Mouse (Mus musculus) hindbrain, embryonic 13.5 days (tissue): Measurements from ENCODE around the gene Mtln. TPM values are rescaled to one million over a fixed set of nuclear protein-coding genes. Genes with fewer than 3 reads are reported as not detected.

Experiments used
- ATAC-seq: fragments of 200-750 bp; cut with Nextera tagmentation; 2 replicates; pipeline ENCODE4 v1.8.0; 2017; ENCODE audit warnings: moderate TSS enrichment; ENCODE audit not compliant: low FRiP score
- H3K27ac ChIP-seq: fragments of 300-500 bp; sonication (generic); 2 replicates; pipeline ENCODE4 v1.5.1; 2015; ENCODE audit warnings: inconsistent platforms, mild to moderate bottlenecking, moderate library complexity
- H3K27me3 ChIP-seq: fragments of 300-500 bp; sonication (generic); 2 replicates; pipeline ENCODE4 v1.6.1; 2015; ENCODE audit warnings: mild to moderate bottlenecking, inconsistent platforms
- H3K36me3 ChIP-seq: fragments of 300-500 bp; sonication (generic); 2 replicates; pipeline ENCODE4 v1.6.1; 2015; ENCODE audit warnings: mild to moderate bottlenecking, inconsistent platforms
- H3K4me1 ChIP-seq: fragments of 300-500 bp; sonication (generic); replicated peaks from 2 replicates; pipeline ENCODE4 v1.6.1; 2015; ENCODE audit warnings: inconsistent platforms
- H3K4me2 ChIP-seq: fragments of 300-500 bp; sonication (generic); 2 replicates; pipeline ENCODE4 v1.6.1; 2015; ENCODE audit warnings: inconsistent platforms, mild to moderate bottlenecking, moderate library complexity
- H3K4me3 ChIP-seq: fragments of 300-500 bp; sonication (generic); 2 replicates; pipeline ENCODE4 v1.5.1; 2015; ENCODE audit warnings: mild to moderate bottlenecking, inconsistent platforms
- H3K9ac ChIP-seq: fragments of 300-500 bp; sonication (generic); 2 replicates; pipeline ENCODE4 v1.6.1; 2015; ENCODE audit warnings: mild to moderate bottlenecking, inconsistent platforms
- H3K9me3 ChIP-seq: fragments of 300-500 bp; sonication (generic); 2 replicates; pipeline ENCODE4 v1.6.1; 2016; ENCODE audit warnings: inconsistent platforms
- WGBS: fragments of 180-500 bp; shearing (Covaris S2); methylation state at CpG from one replicate; pipeline ENCODE4 v1.1.7; 2015; 5-methylcytosine and 5-hydroxymethylcytosine counted together
- polyA plus RNA-seq: library from polyadenylated mRNA; unstranded; fragments of >200 nt; fragmentation: Nextera tagmentation; extraction: Ambion mirVana; gene quantifications from 2 replicates; pipeline ENCODE4 v1.2.1, GENCODE M21; 2015

The Mtln gene
- 32.7 and 34.8 TPM in 2 replicates for polyA plus RNA-seq

DNA sequence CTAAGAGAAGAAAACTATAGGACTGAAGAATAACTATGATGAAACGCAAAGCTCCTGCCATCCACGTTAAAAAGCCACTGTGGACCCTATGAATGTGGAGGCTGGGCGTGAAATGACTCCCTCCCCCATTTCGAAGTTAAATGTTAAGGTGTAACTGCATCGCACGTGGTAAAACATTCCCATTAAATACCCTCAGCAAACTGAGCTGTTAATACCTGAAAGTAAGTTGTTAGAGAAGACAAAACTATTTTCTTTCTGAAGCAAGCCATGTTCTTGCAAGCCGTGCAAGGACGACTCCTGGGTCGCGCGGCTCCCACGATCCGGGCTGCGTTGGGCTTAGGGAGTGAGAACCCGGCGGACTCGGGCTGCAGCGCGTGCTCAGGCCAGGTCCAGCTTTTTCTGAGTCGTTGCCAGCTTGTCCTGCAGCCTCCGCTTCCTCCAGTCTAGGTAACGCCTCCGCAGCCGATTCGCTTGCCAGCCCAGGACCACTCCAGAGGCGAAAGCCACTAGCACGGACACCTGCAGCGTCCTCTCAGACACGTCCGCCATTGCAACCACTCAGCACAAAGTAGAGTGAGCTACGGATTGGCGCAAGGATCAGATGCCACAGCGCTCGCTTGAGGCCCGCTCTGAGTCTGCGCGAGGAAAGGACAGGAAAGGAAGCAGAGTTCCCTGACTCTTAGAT, at the start of gene Mtln:
Mtln (minus strand) TSS at position 570 of the 685 bp plus-strand sequence.
- H3K9ac ChIP-seq = peak within 1 kb of the TSS; percentile 77
- H3K4me1 ChIP-seq = peaks cover 29% of the 10 kb centered on the region
- peak within 1 kb of the TSS; percentile 78 for H3K4me3 ChIP-seq
- no peaks in the 10 kb centered on the region for H3K9me3 ChIP-seq
- WGBS = under 1% methylated on average over 37 of the region's 37 CpGs
- H3K27ac ChIP-seq = peak within 1 kb of the TSS; percentile 88
- no peaks in the 10 kb centered on the region for H3K36me3 ChIP-seq
- H3K4me2 ChIP-seq = peak within 1 kb of the TSS; percentile 72
- no peaks in the 10 kb centered on the region for H3K27me3 ChIP-seq
- ATAC-seq = peak; percentile 96

DNA sequence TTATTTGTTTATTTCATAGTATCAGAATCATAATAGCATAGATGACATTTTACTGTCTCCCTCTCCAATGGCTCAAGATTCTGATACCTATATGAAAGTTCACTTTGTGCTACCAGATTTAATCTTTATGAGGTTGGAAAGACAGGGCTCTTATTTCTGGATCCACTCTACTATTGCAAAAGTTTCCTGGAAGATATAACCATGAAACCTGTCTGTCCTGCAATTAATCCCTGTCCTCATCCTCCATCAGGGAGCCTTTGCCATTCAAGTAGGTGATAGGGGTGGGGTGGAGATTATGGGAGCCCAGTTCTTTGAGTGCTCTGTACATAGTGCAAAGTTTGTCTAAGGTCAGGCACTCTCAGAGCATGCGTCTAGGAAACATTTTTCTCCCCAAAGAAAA, 49.1 kb upstream of the Mtln start:
- Histone ChIP-seq H3K4me3 (no peak overlapping the region), H3K9ac (no peak overlapping the region), H3K9me3 (no peaks in the 10 kb centered on the region), H3K27me3 (peaks cover 35% of the 10 kb centered on the region), H3K36me3 (no peaks in the 10 kb centered on the region), H3K27ac (no peak overlapping the region), H3K4me1 (no peaks in the 10 kb centered on the region), H3K4me2 (no peak overlapping the region)
- 95% methylated on average over 1 of the region's 1 CpGs for WGBS
- no peak for ATAC-seq

- H3K36me3 ChIP-seq = no peaks in the 10 kb centered on the region
- H3K4me2 ChIP-seq = no peak overlapping the region
- 7% methylated on average over 11 of the region's 11 CpGs for WGBS
- ATAC-seq = no peak
- no peaks in the 10 kb centered on the region for H3K9me3 ChIP-seq
- no peak overlapping the region for H3K9ac ChIP-seq
- H3K4me3 ChIP-seq = no peak overlapping the region
- H3K27ac ChIP-seq = no peak overlapping the region
- peaks cover 38% of the 10 kb centered on the region for H3K27me3 ChIP-seq
- no peaks in the 10 kb centered on the region for H3K4me1 ChIP-seq
Measured at GRCm38 (mm10) chr2:127839425-127839824, 47.1 kb upstream of the Mtln start.

GRCm38 (mm10) chr2:127838576-127838975, 46.3 kb upstream of the Mtln start, which contains the start of gene Acoxl:
Acoxl (plus strand) TSS chr2:127838876.
- Histone ChIP-seq H3K27ac (no peak within 1 kb of the TSS), H3K4me1 (no peaks in the 10 kb centered on the region), H3K4me3 (no peak within 1 kb of the TSS), H3K36me3 (no peaks in the 10 kb centered on the region), H3K4me2 (no peak within 1 kb of the TSS), H3K9ac (no peak within 1 kb of the TSS), H3K27me3 (peaks cover 42% of the 10 kb centered on the region), H3K9me3 (no peaks in the 10 kb centered on the region)
- 73% methylated on average over 7 of the region's 7 CpGs for WGBS
- ATAC-seq = no peak

GRCm38 (mm10) chr2:127832833-127833190, 40.5 kb upstream of the Mtln start:
- H3K4me2 ChIP-seq = no peak overlapping the region
- no peaks in the 10 kb centered on the region for H3K9me3 ChIP-seq
- H3K9ac ChIP-seq = no peak overlapping the region
- ATAC-seq = no peak
- H3K4me1 ChIP-seq = peaks cover 14% of the 10 kb centered on the region
- H3K36me3 ChIP-seq = no peaks in the 10 kb centered on the region
- H3K4me3 ChIP-seq = no peak overlapping the region
- no peak overlapping the region for H3K27ac ChIP-seq
- 17% methylated on average over 2 of the region's 2 CpGs for WGBS
- peaks cover 15% of the 10 kb centered on the region for H3K27me3 ChIP-seq

- Histone ChIP-seq H3K27ac (peak overlapping the region; percentile 23; the same call in 1 of the 2 replicates), H3K9ac (peak overlapping the region; percentile 62), H3K36me3 (no peaks in the 10 kb centered on the region), H3K4me3 (peak overlapping the region; percentile 59), H3K27me3 (peaks cover 11% of the 10 kb centered on the region), H3K4me1 (peaks cover 14% of the 10 kb centered on the region), H3K4me2 (peak overlapping the region; percentile 86), H3K9me3 (no peaks in the 10 kb centered on the region)
- peak; percentile 63 for ATAC-seq
- WGBS = 42% methylated on average over 11 of the region's 11 CpGs
Measured at GRCm38 (mm10) chr2:127832103-127832832, 40.0 kb upstream of the Mtln start.

- peak within 1 kb of the TSS; percentile 23; the same call in 1 of the 2 replicates for H3K27ac ChIP-seq
- ATAC-seq = peak; percentile 99
Measured at GRCm38 (mm10) chr2:127831401-127832102, 39.3 kb upstream of the Mtln start, which contains the start of gene Bub1. Bub1 (minus strand) TSS chr2:127831865.

GRCm38 (mm10) chr2:127789651-127790270, 2.5 kb downstream of the Mtln start:
- no peaks in the 10 kb centered on the region for H3K27me3 ChIP-seq
- H3K36me3 ChIP-seq = no peaks in the 10 kb centered on the region
- 19% methylated on average over 9 of the region's 9 CpGs for WGBS
- peak overlapping the region; percentile 70 for H3K4me2 ChIP-seq
- H3K9ac ChIP-seq = no peak overlapping the region; the same call in 1 of the 2 replicates
- ATAC-seq = no peak
- H3K27ac ChIP-seq = no peak overlapping the region
- H3K9me3 ChIP-seq = no peaks in the 10 kb centered on the region
- H3K4me1 ChIP-seq = peaks cover 29% of the 10 kb centered on the region
- H3K4me3 ChIP-seq = peak overlapping the region; percentile 74; the same call in 1 of the 2 replicates

More at GRCm38 (mm10) chr2:127831401-127832102, 39.3 kb upstream of the Mtln start, which contains the start of gene Bub1:
- Histone ChIP-seq H3K9me3 (no peaks in the 10 kb centered on the region), H3K4me3 (peak within 1 kb of the TSS; percentile 59), H3K4me2 (peak within 1 kb of the TSS; percentile 86), H3K4me1 (peaks cover 14% of the 10 kb centered on the region), H3K27me3 (peaks cover 8% of the 10 kb centered on the region), H3K36me3 (no peaks in the 10 kb centered on the region), H3K9ac (peak within 1 kb of the TSS; percentile 62)
- under 1% methylated on average over 56 of the region's 56 CpGs for WGBS

GRCm38 (mm10) chr2:127789138-127789537, 3.1 kb downstream of the Mtln start:
- ATAC-seq = no peak; the same call in 1 of the 2 replicates
- Histone ChIP-seq H3K27ac (no peak overlapping the region), H3K9ac (peak overlapping the region; percentile 79), H3K4me1 (peaks cover 29% of the 10 kb centered on the region), H3K9me3 (no peaks in the 10 kb centered on the region), H3K36me3 (no peaks in the 10 kb centered on the region), H3K4me2 (peak overlapping the region; percentile 70), H3K27me3 (no peaks in the 10 kb centered on the region), H3K4me3 (peak overlapping the region; percentile 74)
- WGBS = 8% methylated on average over 11 of the region's 11 CpGs

- Histone ChIP-seq H3K4me1 (peaks cover 29% of the 10 kb centered on the region), H3K27me3 (no peaks in the 10 kb centered on the region), H3K9me3 (no peaks in the 10 kb centered on the region), H3K9ac (peak within 1 kb of the TSS; percentile 79), H3K4me2 (peak within 1 kb of the TSS; percentile 70), H3K27ac (peak within 1 kb of the TSS; percentile 19; the same call in 1 of the 2 replicates), H3K4me3 (peak within 1 kb of the TSS; percentile 74), H3K36me3 (no peaks in the 10 kb centered on the region)
- under 1% methylated on average over 40 of the region's 40 CpGs for WGBS
- ATAC-seq = peak; percentile 74
Measured at GRCm38 (mm10) chr2:127788440-127789116, 3.7 kb downstream of the Mtln start, which contains the start of gene Nphp1. Nphp1 (minus strand) TSS chr2:127788897.

DNA sequence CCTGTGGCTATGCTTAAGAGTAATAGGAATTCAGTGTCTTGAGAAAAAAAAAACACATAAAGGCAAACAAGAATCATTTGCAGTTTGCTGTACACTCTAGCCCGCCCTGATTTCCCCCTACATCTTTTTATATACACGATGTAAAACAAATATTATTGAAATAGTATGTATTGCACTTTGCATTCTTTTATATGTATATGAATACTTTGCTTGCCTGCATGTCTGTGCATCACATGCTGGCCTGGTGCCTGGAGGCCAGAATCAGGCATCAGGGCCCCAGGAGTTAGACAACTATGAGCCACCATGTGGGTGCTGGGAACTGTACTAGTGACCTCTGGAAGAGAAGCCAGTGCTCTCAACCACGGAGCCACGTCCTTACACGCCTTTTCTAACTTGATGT, 5.1 kb downstream of the Mtln start:
- Histone ChIP-seq H3K36me3 (no peaks in the 10 kb centered on the region), H3K9ac (no peak overlapping the region), H3K9me3 (no peaks in the 10 kb centered on the region), H3K4me1 (peaks cover 29% of the 10 kb centered on the region), H3K4me3 (no peak overlapping the region), H3K27me3 (no peaks in the 10 kb centered on the region), H3K4me2 (no peak overlapping the region), H3K27ac (no peak overlapping the region)
- 98% methylated on average over 5 of the region's 5 CpGs for WGBS
- ATAC-seq = no peak
